Mouse (Mus musculus): ENCODE data around the gene Tmem135.
"Not testable (repeated sequence)": the region's sequence is repeated elsewhere in the genome, so short reads cannot be mapped to it uniquely, and the experiment has no call there.

DNA sequence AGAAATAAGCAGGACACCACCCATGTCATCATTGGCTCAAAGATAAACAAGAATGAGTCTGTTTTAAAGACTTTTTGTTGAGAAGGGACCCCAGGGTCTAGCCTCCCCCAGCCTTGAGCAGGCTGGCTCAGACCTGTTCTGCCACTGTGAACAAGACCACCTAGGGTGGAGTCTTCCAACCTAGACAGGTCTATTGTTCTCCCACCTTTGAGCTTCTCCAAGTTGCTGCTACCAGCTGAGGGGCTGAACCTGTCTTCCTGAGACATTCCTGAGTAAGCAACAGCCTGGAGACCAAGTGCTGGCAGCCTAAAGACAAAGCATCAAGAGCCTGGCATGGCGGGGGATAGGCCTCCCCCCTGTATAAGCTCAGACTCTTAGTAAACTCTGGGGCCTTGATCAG is 86.9 kb downstream of the Tmem135 start:
- not testable (repeated sequence) for TF ChIP-seq POLR2A (IDR thresholded peaks at IDR 0.05; ENCODE audit: low read depth, low read length); CTCF (IDR thresholded peaks at IDR 0.05; ENCODE audit: borderline replicate concordance, insufficient read depth, low read length)

All from embryonic fibroblast, embryonic 13.5 days (primary cell).